Mouse (Mus musculus): ENCODE measurements around the gene Tmem50a.

The Tmem50a gene
- long read RNA-seq, experiment 1, transcript Tmem50a-202 (7 exons, 719 nt): minor isoform, 17 of 486 reads
- long read RNA-seq, experiment 1, transcript Tmem50a-201 (7 exons, 1,204 nt): major isoform, 441 of 486 reads
- long read RNA-seq, experiment 1, partial matches to known transcripts: 5 of 486 reads
- long read RNA-seq, experiment 1, other reads (novel, unspliced or antisense): 23 of 486 reads
- long read RNA-seq, experiment 2, transcript Tmem50a-202 (7 exons, 719 nt): minor isoform, 17 of 436 reads
- long read RNA-seq, experiment 2, transcript Tmem50a-201 (7 exons, 1,204 nt): major isoform, 396 of 436 reads
- long read RNA-seq, experiment 2, partial matches to known transcripts: 9 of 436 reads
- long read RNA-seq, experiment 2, other reads (novel, unspliced or antisense): 14 of 436 reads

- intact Hi-C loops (cut with DNase I): no loop called here
These were observed at the start of gene Tmem50a for GRCm38 (mm10) chr4:134914864-134915209. Gene Tmem50a (minus strand): TSS chr4:134915024.

- intact Hi-C loops (cut with DNase I): no loop called here
These were observed 48.4 kb upstream of the Tmem50a start for GRCm38 (mm10) chr4:134963021-134963776.

GRCm38 (mm10) chr4:134956328-134956727 lies 41.5 kb upstream of the Tmem50a start:
- intact Hi-C loops (cut with DNase I): no loop called here

GRCm38 (mm10) chr4:134955845-134956244 lies 41.0 kb upstream of the Tmem50a start:
- intact Hi-C loops (cut with DNase I): no loop called here

- intact Hi-C loops (cut with DNase I): no loop called here
These were observed 40.4 kb upstream of the Tmem50a start for GRCm38 (mm10) chr4:134955196-134955595.

- intact Hi-C loops (cut with DNase I): no loop called here
These were observed 39.6 kb upstream of the Tmem50a start for GRCm38 (mm10) chr4:134954461-134954860.

GRCm38 (mm10) chr4:134950518-134951091 lies 35.8 kb upstream of the Tmem50a start:
- intact Hi-C loops (cut with DNase I): no loop called here

GRCm38 (mm10) chr4:134946024-134946744 lies 31.4 kb upstream of the Tmem50a start:
- intact Hi-C loops (cut with DNase I): loop anchor here (2.0 to 10.0 kb wide), 3 partner anchors 119 to 369 kb away; no protein-coding TSS in a partner anchor

- intact Hi-C loops (cut with DNase I): loop anchor here (10.0 kb wide), 2 partner anchors 121 to 371 kb away; no protein-coding TSS in a partner anchor
These were observed 29.1 kb upstream of the Tmem50a start for GRCm38 (mm10) chr4:134943758-134944538.

GRCm38 (mm10) chr4:134939900-134940299 lies 25.1 kb upstream of the Tmem50a start:
- intact Hi-C loops (cut with DNase I): loop anchor here (10.0 kb wide), 3 partner anchors 125 to 405 kb away; no protein-coding TSS in a partner anchor

- intact Hi-C loops (cut with DNase I): loop anchor here (10.0 kb wide), 1 partner anchor 407 kb away; no protein-coding TSS in a partner anchor
These were observed 22.7 kb upstream of the Tmem50a start for GRCm38 (mm10) chr4:134937240-134938176.

- intact Hi-C loops (cut with DNase I): loop anchor here (10.0 kb wide), 1 partner anchor 414 kb away; no protein-coding TSS in a partner anchor
These were observed 16.1 kb upstream of the Tmem50a start, which contains the start of gene Syf2 for GRCm38 (mm10) chr4:134930684-134931481. Gene Syf2 (plus strand): TSS chr4:134930898.

- intact Hi-C loops (cut with DNase I): loop anchor here (10.0 kb wide), 1 partner anchor 415 kb away; no protein-coding TSS in a partner anchor
These were observed 15.4 kb upstream of the Tmem50a start for GRCm38 (mm10) chr4:134930190-134930589.

GRCm38 (mm10) chr4:134929536-134929935 lies 14.7 kb upstream of the Tmem50a start:
- intact Hi-C loops (cut with DNase I): no loop called here

GRCm38 (mm10) chr4:134928464-134928836 lies 13.6 kb upstream of the Tmem50a start:
- intact Hi-C loops (cut with DNase I): no loop called here

GRCm38 (mm10) chr4:134927815-134928463 lies 13.1 kb upstream of the Tmem50a start:
- intact Hi-C loops (cut with DNase I): no loop called here

- intact Hi-C loops (cut with DNase I): no loop called here
These were observed 10.4 kb upstream of the Tmem50a start for GRCm38 (mm10) chr4:134925206-134925605.

Measured in adrenal gland (tissue).